Mouse (Mus musculus) MEL (cell line): Measurements from ENCODE around the gene Dmac2. TPM values are rescaled to one million over a fixed set of nuclear protein-coding genes. Genes with fewer than 3 reads are reported as not detected.

Source experiments
- DNase-seq: peaks from one replicate; pipeline ENCODE4 v3.0.0; 2011; ENCODE audit warnings: low read depth, low spot score
- H3K27ac ChIP-seq: 2 replicates; pipeline ENCODE4 v1.5.1; 2012; ENCODE audit warnings: low read depth, mild to moderate bottlenecking, control low read depth, low read length, moderate library complexity; ENCODE audit not compliant: control insufficient read depth
- H3K27me3 ChIP-seq, 2 experiments: fragments of 150-350 bp in 1 of 2; sonication (generic) in 1 of 2; 2 replicates each; pipeline ENCODE4 v1.6.1; 2012; ENCODE audit warnings: low read length in 2 of 2, mild to moderate bottlenecking in 2 of 2, improper control_type of control experiment in 1 of 2, moderate library complexity in 1 of 2; ENCODE audit not compliant: insufficient read depth in 2 of 2, control insufficient read depth in 1 of 2
- H3K36me3 ChIP-seq, 2 experiments: 2 replicates each; pipeline ENCODE4 v1.6.1; 2012 to 2014; ENCODE audit warnings: low read length in 2 of 2, improper control_type of control experiment in 1 of 2, inconsistent platforms in 1 of 2, mild to moderate bottlenecking in 1 of 2; ENCODE audit not compliant: insufficient read depth in 2 of 2, control insufficient read depth in 1 of 2
- H3K4me1 ChIP-seq, 2 experiments: fragments of 150-350 bp in 1 of 2; sonication (generic) in 1 of 2; 2 replicates each; pipeline ENCODE4 v1.6.1; 2012; ENCODE audit warnings: low read length in 2 of 2, improper control_type of control experiment in 1 of 2, mild to moderate bottlenecking in 1 of 2; ENCODE audit not compliant: insufficient read depth in 2 of 2, control insufficient read depth in 1 of 2
- H3K4me3 ChIP-seq, 2 experiments: fragments of 150-350 bp in 1 of 2; sonication (generic) in 1 of 2; 2 replicates each; pipeline ENCODE4 v1.5.1; 2012; ENCODE audit warnings: low read depth in 2 of 2, low read length in 2 of 2, mild to moderate bottlenecking in 2 of 2, moderate library complexity in 2 of 2, control low read depth in 1 of 2, improper control_type of control experiment in 1 of 2; ENCODE audit not compliant: control insufficient read depth in 1 of 2, insufficient read depth in 1 of 2
- H3K79me2 ChIP-seq: 2 replicates; pipeline ENCODE4 v1.6.1; 2012; ENCODE audit warnings: mild to moderate bottlenecking, low read length, moderate library complexity; ENCODE audit not compliant: control insufficient read depth, poor library complexity, insufficient read depth
- H3K9ac ChIP-seq: 2 replicates; pipeline ENCODE4 v1.6.1; 2012; ENCODE audit warnings: low read depth, mild to moderate bottlenecking, control low read depth, low read length, moderate library complexity; ENCODE audit not compliant: control insufficient read depth, poor library complexity, severe bottlenecking
- H3K9me3 ChIP-seq: fragments of 150-350 bp; sonication (generic); replicated peaks from 2 replicates; pipeline ENCODE4 v1.6.1; 2012; ENCODE audit warnings: mild to moderate bottlenecking, low read length, improper control_type of control experiment, moderate library complexity; ENCODE audit not compliant: insufficient read depth
- CHD2 ChIP-seq: IDR thresholded peaks from 2 replicates; pipeline ENCODE4 v1.6.1; 2011; ENCODE audit warnings: low read length, improper control_type of control experiment
- CTCF ChIP-seq, 3 experiments: IDR thresholded peaks in 2 of 3; conservative IDR thresholded peaks in 1 of 3; 2 replicates each; pipeline ENCODE4 v1.5.1; 2011 to 2012; ENCODE audit warnings: low read length in 3 of 3, low read depth in 2 of 3, mild to moderate bottlenecking in 2 of 3, improper control_type of control experiment in 1 of 3, inconsistent platforms in 1 of 3, mixed read lengths in 1 of 3, moderate library complexity in 1 of 3; ENCODE audit not compliant: control insufficient read depth in 1 of 3, insufficient read depth in 1 of 3, poor library complexity in 1 of 3, severe bottlenecking in 1 of 3
- E2F4 ChIP-seq: IDR thresholded peaks from 2 replicates; pipeline ENCODE4 v1.6.1; 2011; ENCODE audit warnings: low read depth, low read length, improper control_type of control experiment, borderline replicate concordance
- ELF1 ChIP-seq: IDR thresholded peaks from 2 replicates; pipeline ENCODE4 v1.6.1; 2014; ENCODE audit warnings: low read depth, mild to moderate bottlenecking, inconsistent platforms, low read length, improper control_type of control experiment, moderate library complexity
- EP300 ChIP-seq, 2 experiments: IDR thresholded peaks; 2 replicates each; pipeline ENCODE4 v1.6.1; 2011; ENCODE audit warnings: improper control_type of control experiment in 2 of 2, low read length in 2 of 2, low read depth in 1 of 2, mild to moderate bottlenecking in 1 of 2
- ETS1 ChIP-seq: IDR thresholded peaks from 2 replicates; pipeline ENCODE4 v1.6.1; 2012; ENCODE audit warnings: low read depth, mild to moderate bottlenecking, inconsistent platforms, low read length, improper control_type of control experiment, moderate library complexity
- GATA1 ChIP-seq: IDR thresholded peaks from 2 replicates; pipeline ENCODE4 v1.6.1; 2011; ENCODE audit warnings: low read depth, low read length, improper control_type of control experiment
- MAFK ChIP-seq: IDR thresholded peaks from 2 replicates; pipeline ENCODE4 v1.6.1; 2011; ENCODE audit warnings: low read depth, mild to moderate bottlenecking, low read length, improper control_type of control experiment, borderline replicate concordance
- MAZ ChIP-seq: IDR thresholded peaks from 2 replicates; pipeline ENCODE4 v1.6.1; 2012; ENCODE audit warnings: low read depth, mild to moderate bottlenecking, inconsistent platforms, low read length, improper control_type of control experiment
- MYC ChIP-seq: IDR thresholded peaks from 2 replicates; pipeline ENCODE4 v1.6.1; 2011; ENCODE audit warnings: low read depth, mild to moderate bottlenecking, low read length, improper control_type of control experiment, moderate library complexity
- RAD21 ChIP-seq: IDR thresholded peaks from 2 replicates; pipeline ENCODE4 v1.6.1; 2011; ENCODE audit warnings: mild to moderate bottlenecking, low read depth, low read length, improper control_type of control experiment
- SMC3 ChIP-seq: IDR thresholded peaks from 2 replicates; pipeline ENCODE4 v1.6.1; 2011; ENCODE audit warnings: low read depth, low read length, improper control_type of control experiment
- TAL1 ChIP-seq: IDR thresholded peaks from 2 replicates; pipeline ENCODE4 v1.6.1; 2012; ENCODE audit warnings: mild to moderate bottlenecking, inconsistent platforms, low read length, moderate library complexity, mixed read lengths
- TCF12 ChIP-seq: IDR thresholded peaks from 2 replicates; pipeline ENCODE4 v1.6.1; 2014; ENCODE audit warnings: low read depth, mild to moderate bottlenecking, inconsistent platforms, low read length, improper control_type of control experiment, moderate library complexity
- USF1 ChIP-seq: IDR thresholded peaks from 2 replicates; pipeline ENCODE4 v1.6.1; 2014; ENCODE audit warnings: low read depth, mild to moderate bottlenecking, inconsistent platforms, low read length, improper control_type of control experiment, moderate library complexity
- USF2 ChIP-seq, 2 experiments: IDR thresholded peaks; 2 replicates each; pipeline ENCODE4 v1.6.1; 2011 to 2012; ENCODE audit warnings: improper control_type of control experiment in 2 of 2, low read length in 2 of 2, borderline replicate concordance in 1 of 2, inconsistent platforms in 1 of 2, low read depth in 1 of 2, mild to moderate bottlenecking in 1 of 2; ENCODE audit not compliant: insufficient read depth in 1 of 2
- ZC3H11A ChIP-seq: IDR thresholded peaks from 2 replicates; pipeline ENCODE4 v1.6.1; 2012; ENCODE audit warnings: low read depth, mild to moderate bottlenecking, inconsistent platforms, low read length, improper control_type of control experiment
- polyA plus RNA-seq, 2 experiments: library from polyadenylated mRNA; stranded (reverse) in 1 of 2; unstranded in 1 of 2; fragments of >175 nt in 1 of 2; fragments of >200 nt in 1 of 2; gene quantifications; 2 replicates each; pipeline versions ENCODE4 v1.2.1 to v1.2.4; 2012; ENCODE audit warnings: low replicate concordance in 2 of 2, low read depth in 1 of 2; ENCODE audit not compliant: insufficient read length in 2 of 2, insufficient read depth in 1 of 2, missing spikeins in 1 of 2
- total RNA-seq: library from RNA; depleted of rRNA; stranded (reverse); fragments of 300-350 nt; gene quantifications from 2 replicates; pipeline ENCODE4 v1.2.3, GENCODE M21; 2012

Dmac2 gene
- total and polyA plus RNA-seq, 3 experiments, result 14.8 to 32.8 TPM; not detected in 1

- Histone ChIP-seq H3K27ac (no peak overlapping the region), H3K36me3 (peaks cover 0 to 10% of the 10 kb centered on the region in 2 experiments; a peak in 2 of 4 replicates), H3K27me3 (no peaks in the 10 kb centered on the region), H3K4me1 (peaks cover 2 to 12% of the 10 kb centered on the region in 2 experiments; a peak in 3 of 4 replicates), H3K4me3 (no peak overlapping the region), H3K9me3 (no peaks in the 10 kb centered on the region), H3K9ac (no peak overlapping the region), H3K79me2 (no peaks in the 10 kb centered on the region)
- DNase-seq, result no peak
- no peak for TF ChIP-seq CHD2
- no peak for TF ChIP-seq USF1
- no peak for TF ChIP-seq ELF1
- no peak for TF ChIP-seq E2F4
- TF ChIP-seq MAFK, result no peak
Observed at GRCm38 (mm10) chr7:25591226-25591625, 28.0 kb upstream of the Dmac2 start.

- H3K27ac ChIP-seq, result no peak overlapping the region
- no peaks in the 10 kb centered on the region for H3K9me3 ChIP-seq
- H3K27me3 ChIP-seq, result no peaks in the 10 kb centered on the region
- no peak for DNase-seq
- H3K9ac ChIP-seq, result no peak overlapping the region
- H3K79me2 ChIP-seq, result no peaks in the 10 kb centered on the region
- H3K4me1 ChIP-seq, result peaks cover 2 to 12% of the 10 kb centered on the region in 2 experiments; a peak in 3 of 4 replicates
- no peak overlapping the region for H3K4me3 ChIP-seq
- no peak for TF ChIP-seq USF2 (IDR thresholded peaks at IDR 0.05; ENCODE audit: borderline replicate concordance in 1 of 2, insufficient read depth in 1 of 2, low read depth in 1 of 2, low read length in 2 of 2)
- TF ChIP-seq MAFK, result no peak
- TF ChIP-seq EP300 (IDR thresholded peaks at IDR 0.05; ENCODE audit: low read depth in 1 of 2, low read length in 2 of 2), result peak; percentile 27 to 55; a peak in 2 of 4 replicates
- TF ChIP-seq USF1, result no peak
- TF ChIP-seq MYC, result no peak
- TF ChIP-seq ETS1, result 0 out of 2 replicates have a peak, but pooled peaks have one; percentile 15
- TF ChIP-seq TCF12, result peak; percentile 47
- peak; percentile 67 for TF ChIP-seq GATA1
- TF ChIP-seq MAZ, result no peak
- peaks cover 0 to 10% of the 10 kb centered on the region in 2 experiments; a peak in 2 of 4 replicates for H3K36me3 ChIP-seq
Observed at GRCm38 (mm10) chr7:25593859-25594258, 25.4 kb upstream of the Dmac2 start.

GRCm38 (mm10) chr7:25599663-25600062, 19.6 kb upstream of the Dmac2 start:
- H3K27me3 ChIP-seq, result peaks cover 0 to 2% of the 10 kb centered on the region in 2 experiments; a peak in 1 of 4 replicates
- no peak overlapping the region for H3K27ac ChIP-seq
- no peaks in the 10 kb centered on the region for H3K9me3 ChIP-seq
- H3K4me1 ChIP-seq, result 0 out of 4 replicates have a peak, but pooled peaks cover 0 to under 1% of the 10 kb centered on the region in 2 experiments
- peak; percentile 75 for DNase-seq
- H3K9ac ChIP-seq, result no peak overlapping the region
- TF ChIP-seq SMC3 (peak; percentile 85), TAL1 (no peak), CTCF (IDR thresholded peaks at IDR 0.05 in 2 of 3, conservative IDR thresholded peaks at IDR 0.05 in 1 of 3; ENCODE audit: control insufficient read depth in 1 of 3, insufficient read depth in 1 of 3, low read depth in 2 of 3, low read length in 3 of 3, poor library complexity in 1 of 3, severe bottlenecking in 1 of 3) (peak; percentile 53 to 92 (median 91)), ZC3H11A (peak; percentile 84), RAD21 (peak; percentile 91)
- H3K79me2 ChIP-seq, result no peaks in the 10 kb centered on the region
- no peak overlapping the region for H3K4me3 ChIP-seq
- no peaks in the 10 kb centered on the region for H3K36me3 ChIP-seq
